Mouse (Mus musculus) E14TG2a.4 (cell line): ENCODE measurements around the gene Sgms1.

Experiments used
- H3K27me3 ChIP-seq: 2 replicates; pipeline ENCODE4 v1.6.1; 2014; ENCODE audit warnings: low read length, control low read depth; ENCODE audit not compliant: insufficient read depth
- H3K36me3 ChIP-seq: 2 replicates; pipeline ENCODE4 v1.6.1; 2014; ENCODE audit warnings: low read length, control low read depth; ENCODE audit not compliant: insufficient read depth
- H3K4me1 ChIP-seq: replicated peaks from 2 replicates; pipeline ENCODE4 v1.6.1; 2014; ENCODE audit warnings: low read depth, low read length, control low read depth
- H3K4me3 ChIP-seq: replicated peaks from 2 replicates; pipeline ENCODE4 v1.5.1; 2014; ENCODE audit warnings: mild to moderate bottlenecking, low read length
- H3K9me3 ChIP-seq: 2 replicates; pipeline ENCODE4 v1.6.1; 2014; ENCODE audit warnings: low read length, control low read depth
- CTCF ChIP-seq: conservative IDR thresholded peaks from 2 replicates; pipeline ENCODE4 v1.5.1; 2014; ENCODE audit warnings: low read length
- NANOG ChIP-seq: IDR thresholded peaks from 2 replicates; pipeline ENCODE4 v1.6.1; 2014; ENCODE audit warnings: borderline replicate concordance, low read length, mixed read lengths
- POU5F1 ChIP-seq: IDR thresholded peaks from 2 replicates; pipeline ENCODE4 v1.6.1; 2014; ENCODE audit warnings: low read length, borderline replicate concordance

The Sgms1 gene

DNA sequence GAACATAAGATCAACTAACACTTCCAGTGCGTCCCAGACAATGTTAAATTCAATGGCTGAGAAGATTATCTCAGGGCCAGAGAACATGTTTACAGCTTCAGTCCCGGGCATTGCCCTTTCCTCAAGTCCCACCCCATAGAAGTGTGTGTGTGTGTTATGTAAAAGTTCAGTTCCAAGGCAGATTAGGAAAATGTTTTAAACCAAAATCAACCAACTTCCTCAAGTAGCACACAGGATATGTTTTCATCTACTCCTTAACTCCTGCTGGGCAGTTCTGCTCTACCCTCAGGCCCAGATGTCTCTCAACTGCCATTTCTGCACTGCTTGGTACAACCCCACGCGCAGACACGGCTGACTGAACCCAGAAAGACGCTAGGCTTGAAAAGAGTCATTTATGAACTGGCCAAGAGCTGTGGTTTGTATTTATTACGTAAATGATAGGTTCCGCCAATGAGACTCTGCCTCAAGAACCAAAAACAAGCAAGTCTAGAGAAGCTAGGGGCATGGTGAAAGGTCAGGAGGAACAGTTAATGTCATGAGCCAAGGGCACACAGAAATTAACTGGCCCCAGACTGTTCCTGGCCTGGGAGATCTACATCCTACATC lies 134.7 kb downstream of the Sgms1 start:
- 0 out of 2 replicates have a peak, but pooled peaks cover 4% of the 10 kb centered on the region for H3K36me3 ChIP-seq
- no peaks in the 10 kb centered on the region for H3K9me3 ChIP-seq
- H3K27me3 ChIP-seq, result no peaks in the 10 kb centered on the region
- no peak for TF ChIP-seq CTCF
- TF ChIP-seq POU5F1, result no peak
- no peak for TF ChIP-seq NANOG
- H3K4me1 ChIP-seq, result peaks cover 92% of the 10 kb centered on the region
- peak overlapping the region; percentile 24; the same call in 1 of the 2 replicates for H3K4me3 ChIP-seq

DNA sequence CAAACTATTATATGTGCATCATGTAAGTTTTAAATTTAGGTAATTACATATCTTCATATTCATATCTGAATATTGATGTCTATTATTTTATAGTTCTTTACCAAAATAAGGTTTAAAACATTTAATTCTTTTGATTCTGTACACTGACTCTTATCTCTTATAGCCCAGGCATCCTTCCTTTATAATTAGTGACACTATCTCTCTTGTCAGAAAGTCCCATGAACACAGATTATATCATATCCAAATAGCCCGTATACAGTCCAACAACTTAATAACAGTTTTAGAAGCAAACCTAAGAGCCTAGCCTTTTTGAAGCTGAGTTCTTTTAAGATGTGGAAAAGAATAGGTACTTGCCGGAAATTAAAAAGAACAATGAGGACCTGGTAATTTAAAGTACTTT lies 135.3 kb downstream of the Sgms1 start:
- Histone ChIP-seq H3K9me3 (no peaks in the 10 kb centered on the region), H3K4me3 (no peak overlapping the region), H3K4me1 (peaks cover 90% of the 10 kb centered on the region), H3K27me3 (no peaks in the 10 kb centered on the region), H3K36me3 (0 out of 2 replicates have a peak, but pooled peaks cover 4% of the 10 kb centered on the region)
- TF ChIP-seq CTCF (no peak), NANOG (no peak), POU5F1 (no peak)

DNA sequence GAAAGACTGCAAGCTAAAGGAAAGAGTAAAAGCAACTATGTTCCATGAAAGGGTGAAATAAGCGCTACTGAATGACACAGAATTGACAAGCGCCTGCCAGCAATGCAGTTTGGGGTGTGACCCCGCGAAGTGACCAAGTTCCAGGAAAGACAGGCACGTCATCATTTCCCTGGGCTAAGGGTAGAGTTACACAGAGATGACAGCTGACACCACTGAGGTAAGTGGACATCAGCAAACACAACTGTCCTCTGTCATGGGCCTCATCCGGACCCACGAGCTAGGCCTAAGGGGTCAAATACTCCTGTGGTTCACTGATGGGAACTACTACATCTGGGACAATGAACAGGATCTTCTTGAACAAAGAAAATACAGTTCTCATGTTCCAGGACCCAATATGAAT lies 136.5 kb downstream of the Sgms1 start:
- TF ChIP-seq NANOG (no peak), POU5F1 (no peak), CTCF (no peak)
- no peaks in the 10 kb centered on the region for H3K27me3 ChIP-seq
- H3K36me3 ChIP-seq, result 0 out of 2 replicates have a peak, but pooled peaks cover 4% of the 10 kb centered on the region
- H3K4me3 ChIP-seq, result no peak overlapping the region
- H3K9me3 ChIP-seq, result no peaks in the 10 kb centered on the region
- peaks cover 89% of the 10 kb centered on the region for H3K4me1 ChIP-seq

DNA sequence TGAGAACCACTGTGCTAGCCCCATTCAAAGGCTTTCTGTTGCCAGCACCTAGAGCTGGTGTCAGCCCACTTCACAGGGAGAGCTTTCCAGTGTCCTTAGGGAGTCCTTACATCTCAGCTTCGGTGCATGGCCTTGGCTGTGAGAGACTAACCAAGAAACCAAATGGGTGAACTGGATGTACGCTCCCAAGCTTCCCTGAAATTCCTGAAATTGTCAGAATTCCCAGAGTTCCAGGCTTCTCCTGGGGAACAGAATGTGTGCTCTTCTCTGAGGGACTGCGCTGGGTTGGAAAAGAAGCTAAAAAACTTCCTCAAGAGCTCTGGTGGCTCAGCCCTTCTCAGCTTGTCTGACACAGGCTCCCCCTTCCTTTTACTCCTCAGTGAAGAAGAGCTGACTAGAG lies 137.1 kb downstream of the Sgms1 start:
- H3K9me3 ChIP-seq, result no peaks in the 10 kb centered on the region
- no peaks in the 10 kb centered on the region for H3K27me3 ChIP-seq
- H3K4me3 ChIP-seq, result no peak overlapping the region
- H3K36me3 ChIP-seq, result 0 out of 2 replicates have a peak, but pooled peaks cover 4% of the 10 kb centered on the region
- TF ChIP-seq POU5F1, result no peak
- no peak; the same call in 1 of the 2 replicates for TF ChIP-seq NANOG
- TF ChIP-seq CTCF, result no peak
- peaks cover 85% of the 10 kb centered on the region for H3K4me1 ChIP-seq

DNA sequence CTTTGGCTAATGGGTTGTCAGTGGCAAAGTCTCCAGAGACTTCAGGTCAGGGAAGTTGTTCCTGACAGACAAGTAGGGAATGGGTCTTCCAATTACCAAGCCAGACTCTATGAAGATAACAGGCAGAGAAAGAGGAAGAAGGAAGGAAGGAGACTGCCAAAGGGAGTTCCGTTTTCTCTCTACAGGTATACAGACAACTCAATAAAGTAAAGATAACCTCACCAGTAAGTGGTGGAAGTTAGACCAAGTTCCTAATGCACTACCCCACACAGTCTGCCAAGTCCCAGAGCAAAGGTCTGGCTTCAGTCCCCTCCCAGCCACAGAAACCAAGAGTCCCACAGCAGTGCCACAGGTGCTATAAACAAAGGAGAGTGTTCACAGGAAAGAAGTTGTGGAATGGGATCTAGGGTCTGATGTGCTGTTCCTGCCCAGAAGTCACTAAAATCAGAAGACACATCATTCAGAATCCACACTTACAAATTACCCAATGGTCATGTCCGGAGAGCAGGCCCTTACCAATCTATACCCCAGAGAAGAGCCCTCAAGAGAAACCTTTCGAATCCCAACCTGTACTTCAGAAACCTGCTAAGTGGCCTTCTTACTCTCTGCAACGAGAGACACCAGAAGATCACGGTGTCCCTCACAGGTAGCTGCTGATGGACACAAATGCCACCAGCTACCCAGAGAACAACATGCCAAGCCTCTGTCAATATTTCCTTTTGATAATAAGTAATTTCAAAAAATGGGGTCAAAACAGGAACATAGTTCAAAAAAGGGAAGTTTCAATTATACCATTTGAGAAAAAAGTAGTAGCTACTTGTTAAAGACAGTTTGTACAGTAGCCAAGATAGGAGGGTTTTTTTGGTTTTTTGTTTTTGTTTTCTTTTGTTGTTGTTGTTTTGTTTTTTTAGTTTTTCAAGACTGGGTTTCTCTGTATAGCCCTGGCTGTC lies 140.1 kb downstream of the Sgms1 start:
- no peaks in the 10 kb centered on the region for H3K9me3 ChIP-seq
- no peak overlapping the region for H3K4me3 ChIP-seq
- H3K4me1 ChIP-seq, result peaks cover 68% of the 10 kb centered on the region
- no peaks in the 10 kb centered on the region for H3K27me3 ChIP-seq
- no peak for TF ChIP-seq POU5F1
- TF ChIP-seq CTCF, result no peak
- no peak for TF ChIP-seq NANOG
- H3K36me3 ChIP-seq, result 0 out of 2 replicates have a peak, but pooled peaks cover 8% of the 10 kb centered on the region

DNA sequence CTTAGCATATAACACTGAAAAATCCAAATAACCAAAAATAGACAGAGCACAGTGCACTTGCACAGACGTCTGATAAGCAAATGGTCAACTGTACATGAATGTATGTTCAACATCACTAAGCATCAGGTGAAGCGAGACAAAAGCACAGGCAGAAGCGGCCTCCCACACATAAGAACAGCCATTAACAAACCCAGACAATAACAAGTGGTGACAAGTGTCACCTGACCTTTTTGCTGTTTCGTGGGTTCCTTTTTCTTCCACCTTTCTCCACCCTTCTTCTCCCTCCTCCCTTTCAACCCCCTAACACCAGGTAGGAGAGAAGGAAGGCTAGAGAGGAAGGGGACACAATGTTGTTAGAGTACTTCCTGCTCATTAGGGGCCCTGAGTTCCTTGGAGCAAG lies 144.6 kb downstream of the Sgms1 start:
- no peak overlapping the region for H3K4me3 ChIP-seq
- peaks cover 69% of the 10 kb centered on the region for H3K4me1 ChIP-seq
- H3K36me3 ChIP-seq, result 0 out of 2 replicates have a peak, but pooled peaks cover 4% of the 10 kb centered on the region
- no peak for TF ChIP-seq POU5F1
- no peaks in the 10 kb centered on the region for H3K27me3 ChIP-seq
- H3K9me3 ChIP-seq, result no peaks in the 10 kb centered on the region

DNA sequence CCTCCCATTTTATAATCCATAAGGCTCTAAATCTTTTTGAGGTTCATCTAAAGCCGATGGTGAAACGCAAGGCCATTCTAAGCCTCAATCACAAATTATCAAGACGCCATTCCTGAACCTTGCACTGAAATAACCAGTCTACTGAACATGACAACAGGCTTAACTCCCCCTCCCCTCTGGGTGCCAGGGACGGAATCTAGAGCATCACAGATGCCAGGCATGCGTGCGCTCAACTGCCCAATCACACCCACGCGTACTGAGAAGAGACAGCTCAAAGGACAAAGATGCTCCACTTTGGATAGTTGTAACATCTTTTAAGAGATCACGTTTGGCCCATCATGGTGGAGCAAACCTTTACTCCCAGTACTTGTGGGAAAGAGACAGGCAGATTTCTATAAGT lies 146.3 kb downstream of the Sgms1 start:
- H3K4me1 ChIP-seq, result peaks cover 73% of the 10 kb centered on the region
- H3K36me3 ChIP-seq, result 0 out of 2 replicates have a peak, but pooled peaks cover 4% of the 10 kb centered on the region
- TF ChIP-seq CTCF (no peak), NANOG (no peak), POU5F1 (no peak)
- no peak overlapping the region for H3K4me3 ChIP-seq
- H3K27me3 ChIP-seq, result no peaks in the 10 kb centered on the region
- no peaks in the 10 kb centered on the region for H3K9me3 ChIP-seq

DNA sequence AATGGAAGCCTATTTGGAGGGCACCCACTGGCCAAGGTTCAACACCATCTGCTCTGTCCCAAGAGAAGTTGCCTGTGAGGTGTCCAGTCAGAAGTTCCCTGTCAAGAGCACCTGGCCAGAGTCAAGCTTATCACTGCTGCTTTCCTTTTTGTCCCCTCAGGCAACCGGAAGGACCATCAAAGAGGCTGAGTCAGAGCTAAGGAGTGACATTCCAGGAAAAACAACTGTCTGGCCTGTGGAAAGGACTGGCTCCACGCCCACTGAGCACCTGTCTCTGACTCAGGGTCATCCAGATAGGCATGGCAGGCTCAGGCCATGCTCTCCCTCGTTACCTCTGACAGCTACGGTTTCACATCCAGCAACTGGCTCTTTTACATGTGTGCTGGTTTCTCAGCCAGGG lies 147.4 kb downstream of the Sgms1 start:
- Histone ChIP-seq H3K36me3 (0 out of 2 replicates have a peak, but pooled peaks cover 4% of the 10 kb centered on the region), H3K9me3 (no peaks in the 10 kb centered on the region), H3K4me3 (peak overlapping the region; percentile 68), H3K27me3 (no peaks in the 10 kb centered on the region), H3K4me1 (peaks cover 81% of the 10 kb centered on the region)
- TF ChIP-seq CTCF, result no peak
- no peak for TF ChIP-seq NANOG
- no peak for TF ChIP-seq POU5F1
